Mouse (Mus musculus) liver, adult 2 months (tissue): ENCODE results near the gene Chac1. TPM values are rescaled to one million over a fixed set of nuclear protein-coding genes. Genes with fewer than 3 reads are reported as not detected.

Experiments used
- DNase-seq: peaks from one replicate; pipeline ENCODE4 v3.0.0-alpha.2; 2011; ENCODE audit warnings: low read depth, low spot score; ENCODE audit errors: extremely low read depth
- H3K27ac ChIP-seq: fragments of 200-500 bp; replicated peaks from 2 replicates; pipeline ENCODE4 v1.5.1; 2012; ENCODE audit warnings: low read depth, mild to moderate bottlenecking, control low read depth, inconsistent platforms, low read length; ENCODE audit not compliant: insufficient read depth
- H3K27me3 ChIP-seq: fragments of 200-500 bp; 2 replicates; pipeline ENCODE4 v1.6.1; 2012; ENCODE audit warnings: mild to moderate bottlenecking, moderate library complexity, low read length, inconsistent platforms; ENCODE audit not compliant: control insufficient read depth, insufficient read depth
- H3K36me3 ChIP-seq: fragments of 200-500 bp; 2 replicates; pipeline ENCODE4 v1.6.1; 2012; ENCODE audit warnings: low read length, inconsistent platforms; ENCODE audit not compliant: control insufficient read depth, insufficient read depth
- H3K4me1 ChIP-seq: fragments of 200-500 bp; 2 replicates; pipeline ENCODE4 v1.6.1; 2011; ENCODE audit warnings: low read length; ENCODE audit not compliant: control insufficient read depth, insufficient read depth
- H3K4me3 ChIP-seq: fragments of 200-500 bp; 2 replicates; pipeline ENCODE4 v1.5.1; 2011; ENCODE audit warnings: low read depth, mild to moderate bottlenecking, control low read depth, low read length, moderate library complexity; ENCODE audit not compliant: insufficient read depth
- H3K79me2 ChIP-seq: fragments of 200-500 bp; 2 replicates; pipeline ENCODE4 v1.6.1; 2012; ENCODE audit warnings: inconsistent platforms, mild to moderate bottlenecking, low read length, moderate library complexity; ENCODE audit not compliant: control insufficient read depth, insufficient read depth
- H3K9ac ChIP-seq: fragments of 200-500 bp; 2 replicates; pipeline ENCODE4 v1.6.1; 2012; ENCODE audit warnings: low read depth, mild to moderate bottlenecking, control low read depth, inconsistent platforms, low read length
- CTCF ChIP-seq: fragments of 200-500 bp; IDR thresholded peaks from 2 replicates; pipeline ENCODE4 v1.5.1; 2011; ENCODE audit warnings: low read depth, low read length, control low read depth
- POLR2A ChIP-seq: fragments of 200-500 bp; IDR thresholded peaks from 2 replicates; pipeline ENCODE4 v1.6.1; 2011; ENCODE audit warnings: low read length, control low read depth; ENCODE audit not compliant: insufficient read depth; ENCODE audit errors: extremely low read depth
- WGBS: fragments of 180-500 bp; shearing (Covaris S2); methylation state at CpG from one replicate; pipeline ENCODE4 v1.1.7; 2018; 5-methylcytosine and 5-hydroxymethylcytosine counted together
- polyA plus RNA-seq: library from polyadenylated mRNA; depleted of rRNA; stranded (reverse); fragments of >200 nt; gene quantifications from 2 replicates; pipeline ENCODE4 v1.2.3, GENCODE M21; 2012
- total RNA-seq: library from RNA; depleted of rRNA; stranded (reverse); fragments of >200 nt; gene quantifications from 2 replicates; pipeline ENCODE4 v1.2.3, GENCODE M21; 2014

The Chac1 gene
- total and polyA plus RNA-seq, 2 experiments = 5.5 to 6.1 TPM

- DNase-seq = no peak
- Histone ChIP-seq H3K79me2 (no peaks in the 10 kb centered on the region; the same call in 1 of the 2 replicates), H3K4me3 (peak overlapping the region; percentile 37; the same call in 1 of the 2 replicates), H3K36me3 (no peaks in the 10 kb centered on the region), H3K4me1 (peaks cover 3% of the 10 kb centered on the region; the same call in 1 of the 2 replicates), H3K27me3 (peaks cover 22% of the 10 kb centered on the region), H3K9ac (peak overlapping the region; percentile 35), H3K27ac (no peak overlapping the region)
- 11% methylated on average over 47 of the region's 48 CpGs for WGBS
- TF ChIP-seq CTCF = no peak
- TF ChIP-seq POLR2A = no peak
Measured at GRCm38 (mm10) chr2:119321771-119322586, 29.1 kb upstream of the Chac1 start.

DNA sequence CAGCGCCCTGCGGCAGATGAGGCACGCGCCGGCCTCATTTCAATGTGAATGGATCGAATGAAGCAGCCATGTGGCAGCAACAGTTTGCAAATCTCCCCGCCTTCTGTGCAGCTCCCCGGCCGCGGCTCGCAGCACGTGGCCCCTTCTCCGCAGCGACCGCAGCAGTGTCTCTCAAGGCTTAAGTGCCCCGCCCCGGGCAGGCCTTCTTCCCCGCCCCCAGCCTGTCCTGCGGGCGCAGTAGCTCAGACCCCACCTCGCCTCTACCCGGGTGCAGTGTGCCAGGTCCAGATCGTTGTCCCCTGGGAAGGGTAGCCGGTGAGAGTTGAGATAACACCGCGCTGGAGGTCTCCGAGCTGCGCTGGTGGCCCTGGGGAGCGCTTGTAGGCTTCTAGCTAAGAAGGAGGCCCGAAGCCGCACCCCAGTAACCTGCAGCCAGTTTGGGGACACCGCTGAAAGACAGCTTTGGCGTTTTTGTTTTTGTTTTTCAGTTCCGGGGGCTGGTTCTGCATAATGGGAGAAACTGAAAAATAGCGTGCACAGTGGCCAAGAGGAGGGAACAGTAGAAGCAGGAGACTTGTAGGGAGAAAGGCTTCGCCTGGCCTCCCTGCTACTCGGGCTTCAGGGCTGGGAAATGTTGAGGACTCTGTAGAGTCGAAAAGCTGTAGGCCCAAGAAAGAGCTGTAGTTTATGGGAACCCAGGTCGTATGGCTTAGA is 28.3 kb upstream of the Chac1 start:
- no peak for DNase-seq
- no peak for TF ChIP-seq POLR2A
- no peak for TF ChIP-seq CTCF
- H3K4me1 ChIP-seq = peaks cover 3% of the 10 kb centered on the region; the same call in 1 of the 2 replicates
- H3K27ac ChIP-seq = no peak overlapping the region
- peak overlapping the region; percentile 35 for H3K9ac ChIP-seq
- H3K4me3 ChIP-seq = peak overlapping the region; percentile 37; the same call in 1 of the 2 replicates
- no peaks in the 10 kb centered on the region for H3K36me3 ChIP-seq
- 26% methylated on average over 39 of the region's 39 CpGs for WGBS
- no peaks in the 10 kb centered on the region; the same call in 1 of the 2 replicates for H3K79me2 ChIP-seq
- H3K27me3 ChIP-seq = peaks cover 22% of the 10 kb centered on the region

DNA sequence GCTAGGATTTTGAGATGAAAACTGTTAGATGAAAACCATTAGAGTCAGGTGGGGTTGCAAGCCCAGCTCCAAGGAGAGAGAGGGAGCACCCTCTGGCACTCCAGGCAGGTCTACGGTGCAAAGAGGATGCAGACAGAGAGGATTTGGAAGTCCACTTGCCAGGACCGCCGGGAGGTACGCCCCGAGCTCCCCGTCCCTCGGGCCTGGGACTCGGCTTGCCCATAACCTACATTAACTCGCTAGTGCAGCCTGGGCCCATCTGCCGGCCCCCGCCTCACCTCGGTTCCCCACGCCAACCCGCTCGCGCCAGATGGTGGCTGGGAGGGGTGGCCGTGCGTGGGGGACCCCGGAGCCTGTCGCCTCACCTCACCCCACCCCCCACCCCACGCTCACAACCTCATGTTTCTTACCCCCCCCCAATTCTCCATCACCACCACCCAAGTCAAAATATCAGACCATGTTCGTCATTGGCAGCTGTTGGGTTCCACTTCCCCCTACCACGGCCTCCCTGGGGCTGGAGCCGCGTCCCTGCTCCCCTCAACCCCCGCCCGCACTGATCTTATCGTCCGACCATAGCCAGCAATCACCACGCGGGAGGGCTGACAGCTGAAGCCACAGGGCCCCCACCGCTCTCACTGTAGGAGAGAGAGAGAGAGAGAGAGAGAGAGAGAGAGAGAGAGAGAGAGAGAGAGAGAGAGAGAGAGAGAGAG is 27.0 kb upstream of the Chac1 start:
- H3K79me2 ChIP-seq = no peaks in the 10 kb centered on the region; the same call in 1 of the 2 replicates
- H3K4me1 ChIP-seq = peaks cover 3% of the 10 kb centered on the region; the same call in 1 of the 2 replicates
- H3K36me3 ChIP-seq = no peaks in the 10 kb centered on the region
- TF ChIP-seq POLR2A = no peak
- no peak for TF ChIP-seq CTCF
- no peak for DNase-seq
- H3K4me3 ChIP-seq = no peak overlapping the region
- 33% methylated on average over 32 of the region's 32 CpGs for WGBS
- no peak overlapping the region for H3K27ac ChIP-seq
- peaks cover 22% of the 10 kb centered on the region for H3K27me3 ChIP-seq
- H3K9ac ChIP-seq = no peak overlapping the region

DNA sequence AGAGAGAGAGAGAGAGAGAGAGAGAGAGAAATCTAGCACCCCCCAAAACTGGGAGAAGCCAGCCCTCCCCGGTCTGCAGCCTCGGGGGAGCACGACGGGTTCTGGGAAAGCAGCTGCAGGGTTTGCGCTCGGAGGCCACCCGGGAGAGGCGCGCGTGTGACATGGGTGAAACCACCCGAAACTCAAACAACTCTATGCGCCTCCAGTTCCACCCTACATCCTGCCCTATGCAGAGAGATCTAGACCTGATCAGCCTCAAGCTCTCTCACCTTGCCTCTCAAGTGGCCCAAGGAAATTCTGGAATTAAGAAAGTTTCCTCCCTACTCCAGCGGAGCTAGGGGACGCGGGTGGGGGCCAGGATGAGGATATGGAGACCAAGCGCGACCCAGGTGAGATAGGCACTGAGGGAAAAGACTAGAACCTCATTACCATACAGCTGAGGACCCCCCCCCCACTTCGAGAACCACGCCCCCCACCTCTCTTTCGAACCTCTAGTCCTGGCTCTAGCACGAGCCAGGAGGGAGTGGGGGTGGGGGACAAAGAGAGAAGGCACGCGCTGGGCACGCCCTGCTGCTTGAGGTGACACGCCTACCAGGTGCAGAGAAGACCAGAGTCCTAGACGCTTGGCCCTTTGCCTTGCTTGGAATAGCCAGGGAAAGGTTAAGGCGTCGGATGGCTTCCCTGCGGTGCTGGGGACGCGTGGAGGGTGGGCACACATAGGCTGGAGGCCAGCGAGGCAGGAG is 26.3 kb upstream of the Chac1 start:
- DNase-seq = no peak
- Histone ChIP-seq H3K9ac (peak overlapping the region; percentile 9; the same call in 1 of the 2 replicates), H3K27me3 (peaks cover 22% of the 10 kb centered on the region), H3K36me3 (no peaks in the 10 kb centered on the region), H3K4me3 (peak overlapping the region; percentile 56), H3K27ac (no peak overlapping the region), H3K4me1 (peaks cover 3% of the 10 kb centered on the region; the same call in 1 of the 2 replicates), H3K79me2 (peaks cover 4% of the 10 kb centered on the region; the same call in 1 of the 2 replicates)
- 8% methylated on average over 32 of the region's 32 CpGs for WGBS
- no peak for TF ChIP-seq CTCF
- no peak for TF ChIP-seq POLR2A

- peaks cover 4% of the 10 kb centered on the region; the same call in 1 of the 2 replicates for H3K79me2 ChIP-seq
- H3K9ac ChIP-seq = peak within 1 kb of the TSS; percentile 69
- WGBS = 2% methylated on average over 33 of the region's 33 CpGs
- no peak for DNase-seq
- TF ChIP-seq POLR2A = peak; percentile 66; the same call in 1 of the 2 replicates
- TF ChIP-seq CTCF = no peak
- peaks cover 22% of the 10 kb centered on the region for H3K27me3 ChIP-seq
- peaks cover 3% of the 10 kb centered on the region; the same call in 1 of the 2 replicates for H3K4me1 ChIP-seq
- peak within 1 kb of the TSS; percentile 56 for H3K4me3 ChIP-seq
- no peaks in the 10 kb centered on the region for H3K36me3 ChIP-seq
- peak within 1 kb of the TSS; percentile 53 for H3K27ac ChIP-seq
Measured at GRCm38 (mm10) chr2:119325568-119326143, 25.4 kb upstream of the Chac1 start, which contains the start of gene Dll4. TSS of gene Dll4 (plus strand) at chr2:119325784.
